Mouse (Mus musculus) lung, adult 2 months (tissue): Measurements from ENCODE around the gene Cars2. TPM values are rescaled to one million over a fixed set of nuclear protein-coding genes. Genes with fewer than 3 reads are reported as not detected.

ENCODE experiments used
- DNase-seq: peaks from one replicate; pipeline ENCODE4 v3.0.0; 2022
- H3K4me1 ChIP-seq: fragments of 200-500 bp; 2 replicates; pipeline ENCODE4 v1.6.1; 2011; ENCODE audit warnings: low read length; ENCODE audit not compliant: control insufficient read depth, insufficient read depth
- H3K4me3 ChIP-seq: fragments of 200-500 bp; replicated peaks from 2 replicates; pipeline ENCODE3; 2011; ENCODE audit warnings: low read depth, mild to moderate bottlenecking, control low read depth, low read length; ENCODE audit errors: extremely low read depth
- CTCF ChIP-seq: fragments of 200-500 bp; IDR thresholded peaks from 2 replicates; pipeline ENCODE4 v1.5.1; 2011; ENCODE audit warnings: mild to moderate bottlenecking, low read length, control low read depth; ENCODE audit not compliant: insufficient read depth
- POLR2A ChIP-seq: fragments of 200-500 bp; IDR thresholded peaks from 2 replicates; pipeline ENCODE4 v1.6.1; 2011; ENCODE audit warnings: low read depth, mild to moderate bottlenecking, control low read depth, low read length, borderline replicate concordance; ENCODE audit errors: extremely low read depth
- WGBS: fragments of 180-500 bp; shearing (Covaris S2); methylation state at CpG from one replicate; pipeline ENCODE4 v1.1.7; 2018; 5-methylcytosine and 5-hydroxymethylcytosine counted together
- polyA plus RNA-seq: library from polyadenylated mRNA; depleted of rRNA; stranded (reverse); fragments of >200 nt; gene quantifications from 2 replicates; pipeline ENCODE4 v1.2.3, GENCODE M21; 2012; rRNA removed

Cars2 gene
- polyA plus RNA-seq: 38.8 and 48.4 TPM in 2 replicates

- H3K4me3 ChIP-seq: peak within 1 kb of the TSS; percentile 65
- WGBS: under 1% methylated on average over 53 of the region's 53 CpGs
- TF ChIP-seq POLR2A (peak; percentile 76; the same call in 1 of the 2 replicates), CTCF (no peak)
These were observed at the start of gene Cars2 for GRCm38 (mm10) chr8:11550281-11550948. Gene Cars2 (minus strand): TSS chr8:11550783.

GRCm38 (mm10) chr8:11593222-11593884 is 42.8 kb upstream of the Cars2 start:
- Histone ChIP-seq H3K4me1 (no peaks in the 10 kb centered on the region), H3K4me3 (no peak overlapping the region)
- TF ChIP-seq CTCF: no peak
- TF ChIP-seq POLR2A: no peak
- WGBS: 60% methylated on average over 12 of the region's 12 CpGs
- no peak for DNase-seq

More at GRCm38 (mm10) chr8:11550281-11550948, at the start of gene Cars2:
- H3K4me1 ChIP-seq: peaks cover 8% of the 10 kb centered on the region; the same call in 1 of the 2 replicates
- peak; percentile 95 for DNase-seq

- Histone ChIP-seq H3K4me3 (no peak overlapping the region), H3K4me1 (no peaks in the 10 kb centered on the region)
- DNase-seq: no peak
- TF ChIP-seq POLR2A (no peak), CTCF (no peak)
- WGBS: 34% methylated on average over 13 of the region's 13 CpGs
These were observed 41.7 kb upstream of the Cars2 start for GRCm38 (mm10) chr8:11592296-11592695.

- DNase-seq: no peak
- TF ChIP-seq CTCF (no peak), POLR2A (no peak)
- WGBS: 69% methylated on average over 4 of the region's 4 CpGs
- no peak overlapping the region for H3K4me3 ChIP-seq
- no peaks in the 10 kb centered on the region for H3K4me1 ChIP-seq
These were observed 41.3 kb upstream of the Cars2 start for GRCm38 (mm10) chr8:11591837-11592236.

- H3K4me1 ChIP-seq: no peaks in the 10 kb centered on the region
- H3K4me3 ChIP-seq: no peak overlapping the region
- TF ChIP-seq POLR2A: no peak
- no peak for TF ChIP-seq CTCF
- 65% methylated on average over 2 of the region's 2 CpGs for WGBS
- no peak for DNase-seq
These were observed 35.8 kb upstream of the Cars2 start for GRCm38 (mm10) chr8:11586374-11586745.

GRCm38 (mm10) chr8:11585513-11586373 is 35.2 kb upstream of the Cars2 start:
- WGBS: 66% methylated on average over 21 of the region's 21 CpGs
- Histone ChIP-seq H3K4me3 (no peak overlapping the region), H3K4me1 (no peaks in the 10 kb centered on the region)
- TF ChIP-seq POLR2A (no peak), CTCF (no peak)
- DNase-seq: no peak

- WGBS: 55% methylated on average over 16 of the region's 16 CpGs
- no peak for DNase-seq
- Histone ChIP-seq H3K4me3 (no peak overlapping the region), H3K4me1 (peaks cover 4% of the 10 kb centered on the region; the same call in 1 of the 2 replicates)
- TF ChIP-seq POLR2A: no peak
- TF ChIP-seq CTCF: no peak
These were observed 25.2 kb upstream of the Cars2 start for GRCm38 (mm10) chr8:11575604-11576384.

- H3K4me3 ChIP-seq: no peak overlapping the region
- TF ChIP-seq POLR2A (no peak), CTCF (no peak)
- DNase-seq: no peak
- peaks cover 4% of the 10 kb centered on the region; the same call in 1 of the 2 replicates for H3K4me1 ChIP-seq
- 47% methylated on average over 9 of the region's 9 CpGs for WGBS
These were observed 24.5 kb upstream of the Cars2 start for GRCm38 (mm10) chr8:11574911-11575603.
